Mouse (Mus musculus) limb, embryonic 14.5 days (tissue): ENCODE data around the gene Thap4. TPM values are rescaled to one million over a fixed set of nuclear protein-coding genes. Genes with fewer than 3 reads are reported as not detected.
"Not testable (repeated sequence)": the region's sequence is repeated elsewhere in the genome, so short reads cannot be mapped to it uniquely, and the experiment has no call there.

Experiments used
- ATAC-seq: fragments of 200-750 bp; cut with Nextera tagmentation; 2 replicates; pipeline ENCODE4 v1.8.0; 2017; ENCODE audit warnings: low read depth, moderate number of reproducible peaks, moderate TSS enrichment; ENCODE audit not compliant: low FRiP score
- DNase-seq: peaks from one replicate; pipeline ENCODE4 v3.0.0-alpha.2; 2015; ENCODE audit warnings: low spot score
- H3K27ac ChIP-seq: fragments of 300-500 bp; sonication (generic); replicated peaks from 2 replicates; pipeline ENCODE4 v1.5.1; 2014; ENCODE audit warnings: low read depth, mild to moderate bottlenecking, low read length, moderate library complexity, mixed read lengths
- H3K27me3 ChIP-seq: fragments of 300-500 bp; sonication (generic); 2 replicates; pipeline ENCODE4 v1.6.1; 2014; ENCODE audit warnings: low read length, mixed read lengths; ENCODE audit not compliant: control insufficient read depth, insufficient read depth
- H3K36me3 ChIP-seq: fragments of 300-500 bp; sonication (generic); 2 replicates; pipeline ENCODE4 v1.6.1; 2014; ENCODE audit warnings: mild to moderate bottlenecking, low read length, moderate library complexity, mixed read lengths; ENCODE audit not compliant: control insufficient read depth, insufficient read depth
- H3K4me1 ChIP-seq: fragments of 300-500 bp; sonication (generic); 2 replicates; pipeline ENCODE4 v1.6.1; 2014; ENCODE audit warnings: antibody characterized with exemption, low read length, mixed read lengths; ENCODE audit not compliant: control insufficient read depth, insufficient read depth
- H3K4me2 ChIP-seq: fragments of 300-500 bp; sonication (generic); replicated peaks from 2 replicates; pipeline ENCODE4 v1.6.1; 2014; ENCODE audit warnings: low read depth, mild to moderate bottlenecking, low read length, moderate library complexity; ENCODE audit not compliant: severe bottlenecking
- H3K4me3 ChIP-seq: fragments of 300-500 bp; sonication (generic); replicated peaks from 2 replicates; pipeline ENCODE4 v1.5.1; 2014; ENCODE audit warnings: low read length
- H3K9ac ChIP-seq: fragments of 300-500 bp; sonication (generic); 2 replicates; pipeline ENCODE4 v1.6.1; 2014; ENCODE audit warnings: mild to moderate bottlenecking, low read depth, low read length, moderate library complexity; ENCODE audit not compliant: severe bottlenecking
- H3K9me3 ChIP-seq: fragments of 300-500 bp; sonication (generic); 2 replicates; pipeline ENCODE4 v1.6.1; 2016; ENCODE audit warnings: low read length; ENCODE audit not compliant: control insufficient read depth
- POLR2A ChIP-seq: fragments of 200-500 bp; IDR thresholded peaks from 2 replicates; pipeline ENCODE4 v1.8.0; 2012; ENCODE audit warnings: inconsistent platforms, mild to moderate bottlenecking, moderate library complexity, borderline replicate concordance; ENCODE audit not compliant: insufficient read depth, insufficient read length; ENCODE audit errors: extremely low read depth
- WGBS: fragments of 180-500 bp; shearing (Covaris S2); extraction: QIAGEN DNeasy Blood & Tissue Kit; methylation state at CpG from one replicate; pipeline ENCODE4 v1.1.7; 2014; 5-methylcytosine and 5-hydroxymethylcytosine counted together
- polyA plus RNA-seq, 2 experiments: library from polyadenylated mRNA; depleted of rRNA in 1 of 2; stranded (reverse) in 1 of 2; unstranded in 1 of 2; fragments of >200 nt; fragmentation: Nextera tagmentation in 1 of 2; extraction: Ambion mirVana in 1 of 2; gene quantifications; 2 replicates each; pipeline versions ENCODE4 v1.2.1 to v1.2.3; 2012 to 2014

Gene Thap4
- polyA plus RNA-seq, 2 experiments: 52.3 to 59.4 TPM

- Histone ChIP-seq H3K36me3 (peaks cover 25% of the 10 kb centered on the region), H3K4me3 (no peak overlapping the region), H3K4me2 (no peak overlapping the region), H3K27me3 (no peaks in the 10 kb centered on the region), H3K27ac (no peak overlapping the region), H3K4me1 (no peaks in the 10 kb centered on the region), H3K9ac (no peak overlapping the region), H3K9me3 (no peaks in the 10 kb centered on the region)
- no peak for DNase-seq
- no peak for TF ChIP-seq POLR2A
- no peak for ATAC-seq
- WGBS: 87% methylated on average over 3 of the region's 3 CpGs
Measured at GRCm38 (mm10) chr1:93769901-93770300, 15.2 kb upstream of the Thap4 start.

- Histone ChIP-seq H3K27me3 (no peaks in the 10 kb centered on the region), H3K4me2 (no peak overlapping the region), H3K27ac (no peak overlapping the region), H3K9me3 (no peaks in the 10 kb centered on the region), H3K4me3 (no peak overlapping the region), H3K36me3 (peaks cover 8% of the 10 kb centered on the region), H3K4me1 (no peaks in the 10 kb centered on the region), H3K9ac (no peak overlapping the region)
- ATAC-seq (no peak), DNase-seq (no peak)
- no peak for TF ChIP-seq POLR2A
- WGBS: 94% methylated on average over 6 of the region's 6 CpGs
Measured at GRCm38 (mm10) chr1:93767600-93767999, 12.9 kb upstream of the Thap4 start.

GRCm38 (mm10) chr1:93764871-93765591, 10.4 kb upstream of the Thap4 start:
- WGBS: 87% methylated on average over 9 of the region's 9 CpGs
- TF ChIP-seq POLR2A: no peak
- Histone ChIP-seq H3K4me3 (no peak overlapping the region), H3K9ac (no peak overlapping the region), H3K27ac (no peak overlapping the region), H3K27me3 (no peaks in the 10 kb centered on the region), H3K36me3 (peaks cover 5% of the 10 kb centered on the region), H3K4me2 (no peak overlapping the region), H3K4me1 (no peaks in the 10 kb centered on the region), H3K9me3 (no peaks in the 10 kb centered on the region)
- DNase-seq (no peak), ATAC-seq (no peak)

- H3K4me2 ChIP-seq, H3K4me1 ChIP-seq, H3K36me3 ChIP-seq, H3K27ac ChIP-seq, H3K9ac ChIP-seq, ATAC-seq, H3K9me3 ChIP-seq, H3K27me3 ChIP-seq, H3K4me3 ChIP-seq, DNase-seq: not testable (repeated sequence)
- WGBS: 92% methylated on average over 3 of the region's 3 CpGs
Measured at GRCm38 (mm10) chr1:93763531-93763930, 8.9 kb upstream of the Thap4 start.

- no peaks in the 10 kb centered on the region for H3K9me3 ChIP-seq
- WGBS: 96% methylated on average over 1 of the region's 1 CpGs
- DNase-seq (no peak), ATAC-seq (no peak)
- H3K36me3 ChIP-seq: no peaks in the 10 kb centered on the region
- H3K4me2 ChIP-seq: no peak overlapping the region
- no peaks in the 10 kb centered on the region for H3K27me3 ChIP-seq
- H3K4me3 ChIP-seq: no peak overlapping the region
- TF ChIP-seq POLR2A: no peak
- no peak overlapping the region for H3K27ac ChIP-seq
- H3K4me1 ChIP-seq: peaks cover 13% of the 10 kb centered on the region
- no peak overlapping the region for H3K9ac ChIP-seq
Measured at GRCm38 (mm10) chr1:93760076-93760475, 5.4 kb upstream of the Thap4 start.

GRCm38 (mm10) chr1:93756154-93756553, 1.5 kb upstream of the Thap4 start:
- ATAC-seq (no peak), DNase-seq (no peak)
- H3K9me3 ChIP-seq: no peaks in the 10 kb centered on the region
- no peak overlapping the region for H3K4me3 ChIP-seq
- no peak overlapping the region for H3K9ac ChIP-seq
- no peak overlapping the region for H3K27ac ChIP-seq
- H3K4me1 ChIP-seq: peaks cover 20% of the 10 kb centered on the region
- H3K4me2 ChIP-seq: no peak overlapping the region
- H3K27me3 ChIP-seq: no peaks in the 10 kb centered on the region
- H3K36me3 ChIP-seq: no peaks in the 10 kb centered on the region
- TF ChIP-seq POLR2A: no peak
